Mouse (Mus musculus) hindbrain, embryonic 14.5 days (tissue): Measurements from ENCODE around the gene Atp1b1. TPM values are rescaled to one million over a fixed set of nuclear protein-coding genes. Genes with fewer than 3 reads are reported as not detected.

Source experiments
- ATAC-seq: fragments of 200-750 bp; cut with Nextera tagmentation; 2 replicates; pipeline ENCODE4 v1.8.0; 2017; ENCODE audit warnings: moderate number of reproducible peaks, mild to moderate bottlenecking, moderate TSS enrichment, moderate library complexity; ENCODE audit not compliant: low FRiP score
- DNase-seq: peaks from one replicate; pipeline ENCODE4 v3.0.0-alpha.2; 2015; ENCODE audit warnings: low spot score
- H3K27ac ChIP-seq: fragments of 300-500 bp; sonication (generic); 2 replicates; pipeline ENCODE4 v1.5.1; 2014; ENCODE audit warnings: mild to moderate bottlenecking, moderate library complexity
- H3K27me3 ChIP-seq: fragments of 300-500 bp; sonication (generic); 2 replicates; pipeline ENCODE4 v1.6.1; 2014; ENCODE audit warnings: mild to moderate bottlenecking, low read length, mixed read lengths; ENCODE audit not compliant: control insufficient read depth, insufficient read depth
- H3K36me3 ChIP-seq: fragments of 300-500 bp; sonication (generic); replicated peaks from 2 replicates; pipeline ENCODE4 v1.6.1; 2014; ENCODE audit not compliant: control insufficient read depth, insufficient read depth
- H3K4me1 ChIP-seq: fragments of 300-500 bp; sonication (generic); replicated peaks from 2 replicates; pipeline ENCODE4 v1.6.1; 2014; ENCODE audit warnings: antibody characterized with exemption, low read length, mixed read lengths; ENCODE audit not compliant: control insufficient read depth, insufficient read depth
- H3K4me2 ChIP-seq: fragments of 300-500 bp; sonication (generic); replicated peaks from 2 replicates; pipeline ENCODE4 v1.6.1; 2014; ENCODE audit warnings: mild to moderate bottlenecking, moderate library complexity
- H3K4me3 ChIP-seq: fragments of 300-500 bp; sonication (generic); replicated peaks from 2 replicates; pipeline ENCODE4 v1.5.1; 2014; ENCODE audit warnings: mild to moderate bottlenecking, low read length
- H3K9ac ChIP-seq: fragments of 300-500 bp; sonication (generic); 2 replicates; pipeline ENCODE4 v1.6.1; 2014
- H3K9me3 ChIP-seq: fragments of 300-500 bp; sonication (generic); 2 replicates; pipeline ENCODE4 v1.6.1; 2016; ENCODE audit warnings: low read length; ENCODE audit not compliant: control insufficient read depth
- WGBS: fragments of 180-500 bp; shearing (Covaris S2); extraction: QIAGEN DNeasy Blood & Tissue Kit; methylation state at CpG from one replicate; pipeline ENCODE4 v1.1.7; 2014; 5-methylcytosine and 5-hydroxymethylcytosine counted together
- polyA plus RNA-seq: library from polyadenylated mRNA; unstranded; fragments of >200 nt; fragmentation: Nextera tagmentation; extraction: Ambion mirVana; gene quantifications from 2 replicates; pipeline ENCODE4 v1.2.1, GENCODE M21; 2014

Atp1b1 gene
- polyA plus RNA-seq, 1 experiment from 2014 or later = 237 TPM

- 83% methylated on average over 2 of the region's 2 CpGs for WGBS
Observed at GRCm38 (mm10) chr1:164415347-164415751, 42.8 kb downstream of the Atp1b1 start.

GRCm38 (mm10) chr1:164413608-164414007, 44.5 kb downstream of the Atp1b1 start:
- H3K4me3 ChIP-seq = no peak overlapping the region
- no peak for ATAC-seq
- H3K4me1 ChIP-seq = no peaks in the 10 kb centered on the region
- H3K36me3 ChIP-seq = no peaks in the 10 kb centered on the region
- no peak overlapping the region for H3K9ac ChIP-seq
- WGBS = 94% methylated on average over 11 of the region's 11 CpGs
- no peak overlapping the region for H3K4me2 ChIP-seq
- no peak overlapping the region for H3K27ac ChIP-seq
- no peaks in the 10 kb centered on the region for H3K27me3 ChIP-seq
- no peak for DNase-seq
- no peaks in the 10 kb centered on the region for H3K9me3 ChIP-seq

More at GRCm38 (mm10) chr1:164415347-164415751, 42.8 kb downstream of the Atp1b1 start:
- DNase-seq (no peak), ATAC-seq (no peak)
- Histone ChIP-seq H3K9ac (no peak overlapping the region), H3K4me2 (no peak overlapping the region), H3K36me3 (no peaks in the 10 kb centered on the region), H3K27ac (no peak overlapping the region), H3K9me3 (no peaks in the 10 kb centered on the region), H3K4me1 (no peaks in the 10 kb centered on the region), H3K27me3 (no peaks in the 10 kb centered on the region), H3K4me3 (no peak overlapping the region)

- 98% methylated on average over 9 of the region's 9 CpGs for WGBS
- Histone ChIP-seq H3K4me1 (0 out of 2 replicates have a peak, but pooled peaks cover 3% of the 10 kb centered on the region), H3K9me3 (no peaks in the 10 kb centered on the region), H3K9ac (no peak overlapping the region), H3K27ac (no peak overlapping the region), H3K4me2 (no peak overlapping the region), H3K36me3 (no peaks in the 10 kb centered on the region), H3K27me3 (no peaks in the 10 kb centered on the region), H3K4me3 (no peak overlapping the region)
- DNase-seq (no peak), ATAC-seq (no peak)
Observed at GRCm38 (mm10) chr1:164412906-164413305, 45.2 kb downstream of the Atp1b1 start.

- DNase-seq (no peak), ATAC-seq (no peak)
- 0 out of 2 replicates have a peak, but pooled peaks cover 3% of the 10 kb centered on the region for H3K4me1 ChIP-seq
- H3K27me3 ChIP-seq = no peaks in the 10 kb centered on the region
- no peak overlapping the region for H3K4me3 ChIP-seq
- H3K4me2 ChIP-seq = no peak overlapping the region
- H3K9me3 ChIP-seq = no peaks in the 10 kb centered on the region
- no peak overlapping the region for H3K27ac ChIP-seq
- H3K36me3 ChIP-seq = no peaks in the 10 kb centered on the region
- WGBS = 82% methylated on average over 7 of the region's 7 CpGs
- no peak overlapping the region for H3K9ac ChIP-seq
Observed at GRCm38 (mm10) chr1:164411306-164411705, 46.8 kb downstream of the Atp1b1 start.

GRCm38 (mm10) chr1:164408655-164409054, 49.5 kb downstream of the Atp1b1 start:
- Histone ChIP-seq H3K27me3 (no peaks in the 10 kb centered on the region), H3K9ac (no peak overlapping the region), H3K4me1 (0 out of 2 replicates have a peak, but pooled peaks cover 3% of the 10 kb centered on the region), H3K4me3 (no peak overlapping the region), H3K9me3 (no peaks in the 10 kb centered on the region), H3K36me3 (0 out of 2 replicates have a peak, but pooled peaks cover under 1% of the 10 kb centered on the region), H3K4me2 (no peak overlapping the region), H3K27ac (no peak overlapping the region)
- DNase-seq (no peak), ATAC-seq (no peak)
- 25% methylated on average over 2 of the region's 2 CpGs for WGBS

GRCm38 (mm10) chr1:164406506-164406905, 51.6 kb downstream of the Atp1b1 start:
- DNase-seq = no peak
- Histone ChIP-seq H3K4me1 (0 out of 2 replicates have a peak, but pooled peaks cover 3% of the 10 kb centered on the region), H3K36me3 (0 out of 2 replicates have a peak, but pooled peaks cover 9% of the 10 kb centered on the region), H3K27me3 (no peaks in the 10 kb centered on the region), H3K4me2 (no peak overlapping the region), H3K9me3 (peaks cover 7% of the 10 kb centered on the region), H3K4me3 (no peak overlapping the region), H3K9ac (no peak overlapping the region), H3K27ac (no peak overlapping the region)
- 41% methylated on average over 5 of the region's 5 CpGs for WGBS
- no peak for ATAC-seq

GRCm38 (mm10) chr1:164405385-164405802, 52.8 kb downstream of the Atp1b1 start:
- Histone ChIP-seq H3K4me1 (0 out of 2 replicates have a peak, but pooled peaks cover 3% of the 10 kb centered on the region), H3K9ac (no peak overlapping the region), H3K4me3 (no peak overlapping the region), H3K27ac (no peak overlapping the region), H3K9me3 (peaks cover 7% of the 10 kb centered on the region), H3K4me2 (no peak overlapping the region), H3K36me3 (0 out of 2 replicates have a peak, but pooled peaks cover 9% of the 10 kb centered on the region), H3K27me3 (no peaks in the 10 kb centered on the region)
- WGBS = 75% methylated on average over 5 of the region's 5 CpGs
- no peak for DNase-seq
- no peak for ATAC-seq

GRCm38 (mm10) chr1:164399578-164399977, 58.6 kb downstream of the Atp1b1 start:
- no peak overlapping the region for H3K4me3 ChIP-seq
- H3K4me1 ChIP-seq = peaks cover 19% of the 10 kb centered on the region
- ATAC-seq (no peak), DNase-seq (no peak)
- H3K4me2 ChIP-seq = no peak overlapping the region
- H3K36me3 ChIP-seq = 0 out of 2 replicates have a peak, but pooled peaks cover 9% of the 10 kb centered on the region
- WGBS = 96% methylated on average over 3 of the region's 3 CpGs
- no peaks in the 10 kb centered on the region for H3K27me3 ChIP-seq
- H3K27ac ChIP-seq = no peak overlapping the region
- peaks cover 7% of the 10 kb centered on the region for H3K9me3 ChIP-seq
- H3K9ac ChIP-seq = no peak overlapping the region

- 51% methylated on average over 4 of the region's 4 CpGs for WGBS
- Histone ChIP-seq H3K4me3 (no peak overlapping the region), H3K27ac (no peak overlapping the region), H3K9ac (no peak overlapping the region), H3K4me2 (no peak overlapping the region), H3K27me3 (no peaks in the 10 kb centered on the region), H3K36me3 (no peaks in the 10 kb centered on the region), H3K4me1 (peaks cover 19% of the 10 kb centered on the region), H3K9me3 (peaks cover 7% of the 10 kb centered on the region)
- ATAC-seq (no peak), DNase-seq (no peak)
Observed at GRCm38 (mm10) chr1:164397672-164398071, 60.5 kb downstream of the Atp1b1 start.
